Mouse (Mus musculus): ENCODE results near the gene Thpo. TPM values are rescaled to one million over a fixed set of nuclear protein-coding genes. Genes with fewer than 3 reads are reported as not detected.

The Thpo gene
- polyA plus RNA-seq (2015; fragmentation: Nextera tagmentation; extraction: Ambion mirVana) = 0.66 and 0.83 TPM in 2 replicates

GRCm38 (mm10) chr16:20733731-20734730, at the start of gene Thpo:
Gene Thpo, minus strand, starts transcription at chr16:20734511.
- Histone ChIP-seq H3K27ac (peak within 1 kb of the TSS; percentile 91), H3K9me3 (no peaks in the 10 kb centered on the region), H3K36me3 (peaks cover 7% of the 10 kb centered on the region; the same call in 1 of the 2 replicates), H3K9ac (peak within 1 kb of the TSS; percentile 85), H3K4me1 (peaks cover 25% of the 10 kb centered on the region), H3K4me2 (peak within 1 kb of the TSS; percentile 94), H3K4me3 (peak within 1 kb of the TSS; percentile 68), H3K27me3 (peaks cover 33% of the 10 kb centered on the region)
- WGBS = 4% methylated on average over 45 of the region's 45 CpGs
- no peak for ATAC-seq (ENCODE audit: insufficient number of reproducible peaks, low FRiP score, low TSS enrichment, low read depth)

GRCm38 (mm10) chr16:20783891-20784290, 49.6 kb upstream of the Thpo start:
- WGBS = 91% methylated on average over 2 of the region's 2 CpGs
- Histone ChIP-seq H3K9ac (no peak overlapping the region), H3K27ac (no peak overlapping the region), H3K27me3 (no peaks in the 10 kb centered on the region), H3K4me1 (no peaks in the 10 kb centered on the region), H3K36me3 (no peaks in the 10 kb centered on the region), H3K4me2 (no peak overlapping the region), H3K4me3 (no peak overlapping the region), H3K9me3 (no peaks in the 10 kb centered on the region)
- no peak for ATAC-seq (ENCODE audit: insufficient number of reproducible peaks, low FRiP score, low TSS enrichment, low read depth)

GRCm38 (mm10) chr16:20781101-20781630, 46.9 kb upstream of the Thpo start:
- H3K36me3 ChIP-seq = no peaks in the 10 kb centered on the region
- no peak overlapping the region for H3K4me2 ChIP-seq
- H3K9ac ChIP-seq = no peak overlapping the region
- no peak overlapping the region for H3K27ac ChIP-seq
- H3K9me3 ChIP-seq = no peaks in the 10 kb centered on the region
- H3K4me3 ChIP-seq = no peak overlapping the region
- no peaks in the 10 kb centered on the region for H3K27me3 ChIP-seq
- no peak for ATAC-seq (ENCODE audit: insufficient number of reproducible peaks, low FRiP score, low TSS enrichment, low read depth)
- H3K4me1 ChIP-seq = no peaks in the 10 kb centered on the region
- 67% methylated on average over 4 of the region's 4 CpGs for WGBS

- H3K4me1 ChIP-seq = no peaks in the 10 kb centered on the region
- H3K4me2 ChIP-seq = no peak overlapping the region
- H3K9ac ChIP-seq = no peak overlapping the region
- H3K4me3 ChIP-seq = no peak overlapping the region
- no peak for ATAC-seq (ENCODE audit: insufficient number of reproducible peaks, low FRiP score, low TSS enrichment, low read depth)
- WGBS = 81% methylated on average over 3 of the region's 3 CpGs
- H3K36me3 ChIP-seq = no peaks in the 10 kb centered on the region
- H3K27me3 ChIP-seq = no peaks in the 10 kb centered on the region
- H3K9me3 ChIP-seq = no peaks in the 10 kb centered on the region
- H3K27ac ChIP-seq = no peak overlapping the region
These were observed 45.5 kb upstream of the Thpo start for GRCm38 (mm10) chr16:20779846-20780245.

GRCm38 (mm10) chr16:20775021-20775420, 40.7 kb upstream of the Thpo start:
- Histone ChIP-seq H3K36me3 (no peaks in the 10 kb centered on the region), H3K4me3 (no peak overlapping the region), H3K27ac (no peak overlapping the region), H3K9ac (no peak overlapping the region), H3K27me3 (no peaks in the 10 kb centered on the region), H3K4me1 (no peaks in the 10 kb centered on the region), H3K9me3 (no peaks in the 10 kb centered on the region), H3K4me2 (no peak overlapping the region)
- ATAC-seq (ENCODE audit: insufficient number of reproducible peaks, low FRiP score, low TSS enrichment, low read depth) = no peak
- 73% methylated on average over 5 of the region's 5 CpGs for WGBS

- no peak for ATAC-seq (ENCODE audit: insufficient number of reproducible peaks, low FRiP score, low TSS enrichment, low read depth)
- 47% methylated on average over 9 of the region's 9 CpGs for WGBS
- Histone ChIP-seq H3K9ac (no peak overlapping the region), H3K36me3 (no peaks in the 10 kb centered on the region), H3K27me3 (no peaks in the 10 kb centered on the region), H3K27ac (no peak overlapping the region), H3K9me3 (no peaks in the 10 kb centered on the region), H3K4me2 (no peak overlapping the region), H3K4me1 (no peaks in the 10 kb centered on the region), H3K4me3 (no peak overlapping the region)
These were observed 30.9 kb upstream of the Thpo start for GRCm38 (mm10) chr16:20765244-20765643.

- no peak for ATAC-seq (ENCODE audit: insufficient number of reproducible peaks, low FRiP score, low TSS enrichment, low read depth)
- H3K27me3 ChIP-seq = no peaks in the 10 kb centered on the region
- H3K9me3 ChIP-seq = no peaks in the 10 kb centered on the region
- no peak overlapping the region for H3K9ac ChIP-seq
- WGBS = 4% methylated on average over 3 of the region's 3 CpGs
- no peak overlapping the region for H3K4me2 ChIP-seq
- H3K4me3 ChIP-seq = no peak overlapping the region
- no peak overlapping the region for H3K27ac ChIP-seq
- H3K36me3 ChIP-seq = no peaks in the 10 kb centered on the region
- no peaks in the 10 kb centered on the region for H3K4me1 ChIP-seq
These were observed 27.4 kb upstream of the Thpo start for GRCm38 (mm10) chr16:20761681-20762080.

- WGBS = 74% methylated on average over 1 of the region's 1 CpGs
- no peaks in the 10 kb centered on the region for H3K27me3 ChIP-seq
- no peak overlapping the region for H3K27ac ChIP-seq
- no peak overlapping the region for H3K9ac ChIP-seq
- H3K36me3 ChIP-seq = no peaks in the 10 kb centered on the region
- no peaks in the 10 kb centered on the region for H3K9me3 ChIP-seq
- ATAC-seq (ENCODE audit: insufficient number of reproducible peaks, low FRiP score, low TSS enrichment, low read depth) = no peak
- no peak overlapping the region for H3K4me2 ChIP-seq
- H3K4me3 ChIP-seq = no peak overlapping the region
- no peaks in the 10 kb centered on the region for H3K4me1 ChIP-seq
These were observed 23.1 kb upstream of the Thpo start for GRCm38 (mm10) chr16:20757385-20757784.

- Histone ChIP-seq H3K9ac (no peak overlapping the region), H3K27ac (no peak overlapping the region), H3K4me3 (no peak overlapping the region), H3K27me3 (no peaks in the 10 kb centered on the region), H3K36me3 (no peaks in the 10 kb centered on the region), H3K4me1 (no peaks in the 10 kb centered on the region), H3K4me2 (no peak overlapping the region), H3K9me3 (no peaks in the 10 kb centered on the region)
- 85% methylated on average over 5 of the region's 5 CpGs for WGBS
- ATAC-seq (ENCODE audit: insufficient number of reproducible peaks, low FRiP score, low TSS enrichment, low read depth) = no peak
These were observed 21.7 kb upstream of the Thpo start for GRCm38 (mm10) chr16:20756052-20756451.

- WGBS = 28% methylated on average over 8 of the region's 8 CpGs
- no peaks in the 10 kb centered on the region for H3K9me3 ChIP-seq
- no peaks in the 10 kb centered on the region for H3K27me3 ChIP-seq
- no peaks in the 10 kb centered on the region for H3K36me3 ChIP-seq
- H3K9ac ChIP-seq = no peak overlapping the region
- H3K4me2 ChIP-seq = no peak overlapping the region
- no peak for ATAC-seq (ENCODE audit: insufficient number of reproducible peaks, low FRiP score, low TSS enrichment, low read depth)
- H3K27ac ChIP-seq = no peak overlapping the region
- H3K4me3 ChIP-seq = no peak overlapping the region
- H3K4me1 ChIP-seq = peaks cover 6% of the 10 kb centered on the region; the same call in 1 of the 2 replicates
These were observed 16.2 kb upstream of the Thpo start for GRCm38 (mm10) chr16:20750518-20750917.

- no peaks in the 10 kb centered on the region for H3K27me3 ChIP-seq
- ATAC-seq (ENCODE audit: insufficient number of reproducible peaks, low FRiP score, low TSS enrichment, low read depth) = 0 out of 2 replicates have a peak, but pooled peaks have one; percentile 42
- 50% methylated on average over 6 of the region's 6 CpGs for WGBS
These were observed 12.3 kb upstream of the Thpo start for GRCm38 (mm10) chr16:20746641-20747040.

GRCm38 (mm10) chr16:20739845-20740244, 5.5 kb upstream of the Thpo start:
- H3K27me3 ChIP-seq = peaks cover 20% of the 10 kb centered on the region
- no peaks in the 10 kb centered on the region for H3K9me3 ChIP-seq
- H3K9ac ChIP-seq = no peak overlapping the region
- H3K4me2 ChIP-seq = no peak overlapping the region
- 95% methylated on average over 9 of the region's 9 CpGs for WGBS
- no peak for ATAC-seq (ENCODE audit: insufficient number of reproducible peaks, low FRiP score, low TSS enrichment, low read depth)
- H3K4me3 ChIP-seq = no peak overlapping the region
- no peak overlapping the region for H3K27ac ChIP-seq
- H3K4me1 ChIP-seq = no peaks in the 10 kb centered on the region
- H3K36me3 ChIP-seq = peaks cover 17% of the 10 kb centered on the region

More at GRCm38 (mm10) chr16:20746641-20747040, 12.3 kb upstream of the Thpo start:
- H3K4me2 ChIP-seq = no peak overlapping the region
- no peak overlapping the region for H3K27ac ChIP-seq
- H3K4me3 ChIP-seq = no peak overlapping the region
- H3K36me3 ChIP-seq = 0 out of 2 replicates have a peak, but pooled peaks cover 4% of the 10 kb centered on the region
- no peaks in the 10 kb centered on the region for H3K9me3 ChIP-seq
- peaks cover 6% of the 10 kb centered on the region; the same call in 1 of the 2 replicates for H3K4me1 ChIP-seq
- no peak overlapping the region for H3K9ac ChIP-seq

All from limb, embryonic 15.5 days (tissue).